Mouse (Mus musculus) liver, embryonic 14 days (tissue): ENCODE measurements around the gene Arhgap10. TPM values are rescaled to one million over a fixed set of nuclear protein-coding genes. Genes with fewer than 3 reads are reported as not detected.

Source experiments
- polyA plus RNA-seq: library from polyadenylated mRNA; depleted of rRNA; stranded (reverse); fragments of >200 nt; gene quantifications from 2 replicates; pipeline ENCODE4 v1.2.3, GENCODE M21; 2012; rRNA removed

The Arhgap10 gene
- polyA plus RNA-seq, result 4.3 and 4.7 TPM in 2 replicates

DNA sequence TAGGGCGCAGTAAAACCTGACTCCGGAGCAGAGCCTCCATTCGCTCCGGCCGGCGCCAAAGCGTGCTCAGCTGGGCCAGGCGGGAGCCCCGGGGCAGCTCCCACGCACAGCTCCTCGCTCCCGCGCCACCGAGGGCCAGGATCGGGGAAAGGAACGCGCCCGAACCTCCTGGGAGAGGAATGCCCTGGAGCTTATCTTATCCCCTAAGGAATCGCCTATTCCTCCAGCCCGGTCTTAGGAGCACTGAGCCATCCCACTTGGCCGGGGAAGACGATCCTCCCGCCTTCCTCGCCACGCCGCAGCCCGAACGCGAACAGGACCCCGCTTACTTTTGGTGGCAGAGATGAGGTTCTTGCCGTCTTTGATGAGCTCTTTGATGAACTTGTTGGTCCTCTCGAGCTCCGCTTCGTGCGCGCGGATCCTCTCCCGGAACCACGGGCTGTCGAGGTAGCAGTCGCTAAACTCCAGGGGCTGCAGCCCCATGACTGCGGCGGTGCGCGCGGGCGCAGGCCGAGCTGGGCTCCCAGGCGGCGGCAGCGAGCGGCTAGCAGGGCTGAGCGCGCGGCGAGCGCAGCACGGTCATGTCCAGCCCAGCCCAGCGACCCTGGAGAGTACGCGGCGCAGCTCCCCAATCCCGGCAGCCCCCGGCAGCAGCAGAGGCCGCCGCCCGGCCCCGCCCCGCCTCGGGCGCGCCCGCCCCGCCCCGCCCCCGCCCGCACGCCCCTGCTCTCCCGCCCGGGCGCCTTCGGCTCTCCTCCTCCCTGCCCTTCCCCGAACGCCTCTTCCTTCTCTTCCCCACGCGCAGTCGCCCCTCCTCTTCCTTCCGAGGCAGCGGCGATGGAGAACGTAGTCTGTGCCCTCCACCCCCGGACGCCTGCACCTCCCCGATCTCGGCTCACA is at the start of gene Arhgap10:
Gene Arhgap10 (minus strand): TSS at position 653 of the 900 bp plus-strand sequence.

DNA sequence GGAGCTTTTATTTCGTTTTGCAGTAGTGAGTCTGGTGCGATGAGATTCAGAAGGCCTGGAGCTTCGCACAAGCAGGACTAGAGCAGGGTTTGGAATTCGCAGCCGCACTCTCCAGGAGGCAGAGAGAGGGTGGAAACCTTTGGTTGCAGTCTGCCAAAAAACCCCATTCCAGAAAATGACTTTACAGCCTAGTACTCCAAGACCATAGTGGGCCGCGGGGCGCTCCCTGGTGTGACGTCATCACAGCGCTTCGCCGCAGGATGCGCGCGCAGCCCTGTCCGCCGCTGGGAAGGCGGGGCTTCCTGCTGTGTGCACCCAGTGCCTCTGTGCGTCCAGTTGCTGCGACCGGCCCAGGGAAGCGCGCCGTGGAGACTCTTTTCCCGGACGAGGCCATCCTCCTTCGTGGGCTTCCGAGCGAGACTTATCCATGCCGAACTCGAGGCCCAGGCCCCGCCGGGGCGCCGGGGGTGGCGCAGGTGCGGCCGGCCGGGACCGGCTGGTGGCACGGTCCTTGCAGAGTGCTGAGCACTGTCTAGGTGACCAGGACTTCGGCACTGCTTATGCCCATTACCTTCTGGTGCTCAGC is 31.5 kb upstream of the Arhgap10 start, which contains the start of gene Prmt9:
Gene Prmt9 (plus strand): TSS at position 277 of the 586 bp plus-strand sequence.

Other genes with a start within 250 kb of the Arhgap10 start
- gene Prmt9, start 31.4 kb upstream of the Arhgap10 start, polyA plus RNA-seq, result 4.7 and 5.3 TPM in 2 replicates
- 3.3 and 3.4 TPM in 2 replicates for gene Tmem184c, start 92.7 kb upstream of the Arhgap10 start, polyA plus RNA-seq
- 2.5 and 2.6 TPM in 2 replicates for gene Ednra, start 206.5 kb upstream of the Arhgap10 start, polyA plus RNA-seq